Mouse (Mus musculus): ENCODE measurements at regions not wholly inside any gene's neighbourhood (a gene's known extent, or its start where the extent isn't known, plus 50 kb on each side); places are given as distances from the start of the nearest gene placed in this dataset.

GRCm38 (mm10) chr14:75396511-75397026 lies 59.2 kb upstream of the Siah3 start:
- peak; percentile 68 for DNase-seq (ENCODE audit: low read depth, low spot score)

DNA sequence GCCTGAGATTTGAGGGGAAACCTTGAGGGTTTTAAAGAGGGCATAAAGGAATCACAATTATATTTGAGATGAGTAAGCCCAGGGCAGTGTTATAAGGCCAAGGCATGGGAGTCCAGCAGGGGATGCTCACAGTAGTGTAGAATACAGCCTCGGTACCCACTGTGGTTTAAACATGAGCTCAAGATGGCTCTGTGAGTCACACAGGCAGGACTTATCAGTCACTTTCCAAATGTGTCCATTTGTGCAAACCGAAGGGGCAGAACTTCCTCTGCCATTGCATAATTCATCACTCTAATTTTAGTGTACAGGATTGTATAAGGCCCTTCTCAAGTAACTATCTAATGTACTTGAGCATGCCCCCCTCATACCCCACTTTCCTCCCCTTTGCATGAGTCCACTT lies 56.1 kb upstream of the Siah3 start:
- DNase-seq (ENCODE audit: low read depth, low spot score), result no peak

DNA sequence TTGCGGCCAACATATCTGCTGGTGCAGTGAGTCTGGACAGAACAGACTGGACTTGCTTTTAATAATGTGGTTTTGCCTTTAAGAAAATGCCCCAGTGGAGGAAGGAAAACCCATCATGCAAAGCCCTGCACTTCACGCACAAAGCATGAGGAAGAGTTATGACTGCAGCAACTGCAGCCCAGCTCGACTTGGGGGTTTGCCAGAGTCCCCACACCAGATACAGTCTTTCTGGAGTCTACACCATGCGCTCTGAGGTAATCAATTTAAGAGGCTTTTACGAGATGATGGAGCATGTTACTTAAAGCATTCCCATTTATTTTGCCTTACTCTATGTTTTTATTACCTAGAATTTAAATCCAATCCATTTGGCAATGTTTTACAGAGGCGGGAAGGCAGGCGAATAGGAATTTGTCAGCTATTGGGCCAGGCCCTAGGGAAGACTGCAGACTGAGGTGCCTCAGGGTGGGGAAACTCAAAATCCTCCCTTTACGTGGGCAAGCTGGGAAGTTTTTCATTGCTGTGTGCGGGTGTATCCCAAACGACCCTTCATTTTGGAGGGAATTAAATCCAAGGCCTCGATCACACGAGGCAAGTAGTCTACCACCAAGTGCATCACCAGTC lies 53.2 kb upstream of the Siah3 start:
- DNase-seq (ENCODE audit: low read depth, low spot score), result no peak

All from ZHBTc4 (cell line).